Mouse (Mus musculus) intestine, embryonic 14.5 days (tissue): ENCODE results near the gene Smok3c. TPM values are rescaled to one million over a fixed set of nuclear protein-coding genes. Genes with fewer than 3 reads are reported as not detected.
"Not testable (repeated sequence)": the region's sequence is repeated elsewhere in the genome, so short reads cannot be mapped to it uniquely, and the experiment has no call there.

ENCODE experiments used
- ATAC-seq: fragments of 200-750 bp; cut with Nextera tagmentation; replicated peaks from 2 replicates; pipeline ENCODE4 v1.8.0; 2017; ENCODE audit warnings: low read depth, moderate number of reproducible peaks, moderate TSS enrichment, moderate library complexity; ENCODE audit not compliant: low FRiP score, low TSS enrichment
- DNase-seq: peaks from one replicate; pipeline ENCODE4 v3.0.0-alpha.2; 2018; ENCODE audit warnings: low spot score
- H3K27ac ChIP-seq: fragments of 300-500 bp; sonication (generic); 2 replicates; pipeline ENCODE4 v1.5.1; 2014; ENCODE audit warnings: low read depth, mild to moderate bottlenecking, control low read depth
- H3K27me3 ChIP-seq: fragments of 300-500 bp; sonication (generic); replicated peaks from 2 replicates; pipeline ENCODE4 v1.6.1; 2014; ENCODE audit warnings: low read length, control low read depth; ENCODE audit not compliant: control insufficient read depth, insufficient read depth
- H3K36me3 ChIP-seq: fragments of 300-500 bp; sonication (generic); 2 replicates; pipeline ENCODE4 v1.6.1; 2014; ENCODE audit warnings: low read length, control low read depth; ENCODE audit not compliant: control insufficient read depth, insufficient read depth
- H3K4me1 ChIP-seq: fragments of 300-500 bp; sonication (generic); replicated peaks from 2 replicates; pipeline ENCODE4 v1.6.1; 2014; ENCODE audit warnings: low read length, control low read depth, mixed read lengths; ENCODE audit not compliant: control insufficient read depth, insufficient read depth
- H3K4me2 ChIP-seq: fragments of 300-500 bp; sonication (generic); 2 replicates; pipeline ENCODE4 v1.6.1; 2014; ENCODE audit warnings: low read length
- H3K4me3 ChIP-seq: fragments of 300-500 bp; sonication (generic); 2 replicates; pipeline ENCODE4 v1.5.1; 2014; ENCODE audit warnings: low read depth, low read length, control low read depth, mixed read lengths
- H3K9ac ChIP-seq: fragments of 300-500 bp; sonication (generic); 2 replicates; pipeline ENCODE4 v1.6.1; 2014; ENCODE audit warnings: mild to moderate bottlenecking, low read length
- H3K9me3 ChIP-seq: fragments of 300-500 bp; sonication (generic); 2 replicates; pipeline ENCODE4 v1.6.1; 2016; ENCODE audit warnings: low read length, control low read depth; ENCODE audit not compliant: control insufficient read depth
- WGBS: fragments of 180-500 bp; shearing (Covaris S2); extraction: QIAGEN DNeasy Blood & Tissue Kit; methylation state at CpG from one replicate; pipeline ENCODE4 v1.1.7; 2014; 5-methylcytosine and 5-hydroxymethylcytosine counted together
- polyA plus RNA-seq: library from polyadenylated mRNA; unstranded; fragments of >200 nt; fragmentation: Nextera tagmentation; extraction: Ambion mirVana; gene quantifications from 2 replicates; pipeline ENCODE4 v1.2.1, GENCODE M21; 2014

The Smok3c gene
- polyA plus RNA-seq, 1 experiment from 2014 or later = not detected

GRCm38 (mm10) chr5:138088366-138088765 is 35.4 kb downstream of the Smok3c start:
- DNase-seq (no peak), ATAC-seq (no peak)
- 0 out of 2 replicates have a peak overlapping the region, but pooled peaks have one; percentile 4 for H3K27ac ChIP-seq
- H3K36me3 ChIP-seq = peaks cover 18% of the 10 kb centered on the region
- peaks cover 20% of the 10 kb centered on the region for H3K4me1 ChIP-seq
- H3K27me3 ChIP-seq = no peaks in the 10 kb centered on the region
- H3K9me3 ChIP-seq = no peaks in the 10 kb centered on the region
- 71% methylated on average over 3 of the region's 3 CpGs for whole genome bisulfite sequencing
- peak overlapping the region; percentile 13; the same call in 1 of the 2 replicates for H3K9ac ChIP-seq
- H3K4me2 ChIP-seq = peak overlapping the region; percentile 25
- H3K4me3 ChIP-seq = no peak overlapping the region

GRCm38 (mm10) chr5:138089108-138089551 is 36.1 kb downstream of the Smok3c start:
- H3K4me2 ChIP-seq = peak overlapping the region; percentile 25
- peak; percentile 51; the same call in 1 of the 2 replicates for ATAC-seq
- H3K4me3 ChIP-seq = 0 out of 2 replicates have a peak overlapping the region, but pooled peaks have one; percentile 4
- no peaks in the 10 kb centered on the region for H3K27me3 ChIP-seq
- H3K9me3 ChIP-seq = no peaks in the 10 kb centered on the region
- 0 out of 2 replicates have a peak overlapping the region, but pooled peaks have one; percentile 4 for H3K27ac ChIP-seq
- H3K9ac ChIP-seq = no peak overlapping the region
- H3K36me3 ChIP-seq = peaks cover 26% of the 10 kb centered on the region
- peak; percentile 54 for DNase-seq
- peaks cover 20% of the 10 kb centered on the region for H3K4me1 ChIP-seq
- 70% methylated on average over 6 of the region's 6 CpGs for WGBS

- H3K9ac ChIP-seq = no peak overlapping the region
- H3K27me3 ChIP-seq = no peaks in the 10 kb centered on the region
- WGBS = 79% methylated on average over 3 of the region's 3 CpGs
- peaks cover 37% of the 10 kb centered on the region for H3K36me3 ChIP-seq
- H3K4me2 ChIP-seq = no peak overlapping the region
- H3K9me3 ChIP-seq = no peaks in the 10 kb centered on the region
- H3K27ac ChIP-seq = no peak overlapping the region
- DNase-seq (no peak), ATAC-seq (no peak)
- H3K4me1 ChIP-seq = peaks cover 20% of the 10 kb centered on the region
- no peak overlapping the region for H3K4me3 ChIP-seq
Observed at GRCm38 (mm10) chr5:138090271-138090670, 37.3 kb downstream of the Smok3c start.

DNA sequence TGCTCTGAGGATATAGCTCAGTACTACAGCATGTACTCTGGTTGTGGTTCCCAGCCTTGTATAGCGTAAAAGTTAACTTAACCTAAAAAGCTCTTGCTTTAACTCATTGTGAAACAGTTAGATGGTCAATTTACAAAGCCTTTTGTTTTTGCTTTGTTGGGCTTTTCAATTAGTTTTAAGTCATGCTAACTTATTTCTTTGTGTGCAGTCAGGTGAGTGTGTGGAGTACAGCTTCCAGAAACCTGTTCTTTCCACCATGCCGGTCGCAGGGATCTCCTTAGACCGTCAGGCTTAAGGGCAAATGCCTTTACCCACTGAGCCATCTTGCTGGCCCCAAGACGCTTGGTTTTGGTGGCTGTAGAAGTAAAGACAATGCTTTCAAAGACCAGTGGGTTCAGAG is 37.7 kb downstream of the Smok3c start:
- no peak overlapping the region for H3K4me3 ChIP-seq
- DNase-seq = no peak

GRCm38 (mm10) chr5:138092771-138093170 is 39.8 kb downstream of the Smok3c start:
- no peak for ATAC-seq
- 94% methylated on average over 4 of the region's 4 CpGs for WGBS
- peaks cover 51% of the 10 kb centered on the region for H3K36me3 ChIP-seq

More for the DNA sequence above, 37.7 kb downstream of the Smok3c start:
- Histone ChIP-seq H3K4me2 (no peak overlapping the region), H3K27me3 (no peaks in the 10 kb centered on the region), H3K9ac (no peak overlapping the region), H3K36me3 (peaks cover 41% of the 10 kb centered on the region), H3K9me3 (no peaks in the 10 kb centered on the region), H3K4me1 (peaks cover 20% of the 10 kb centered on the region), H3K27ac (no peak overlapping the region)
- 95% methylated on average over 5 of the region's 5 CpGs for WGBS
- ATAC-seq = no peak

GRCm38 (mm10) chr5:138094474-138094873 is 41.5 kb downstream of the Smok3c start:
- ATAC-seq (no peak), DNase-seq (no peak)
- Histone ChIP-seq H3K36me3 (peaks cover 65% of the 10 kb centered on the region), H3K4me3 (no peak overlapping the region), H3K4me2 (no peak overlapping the region), H3K9ac (no peak overlapping the region), H3K27ac (no peak overlapping the region), H3K27me3 (no peaks in the 10 kb centered on the region), H3K9me3 (no peaks in the 10 kb centered on the region), H3K4me1 (no peaks in the 10 kb centered on the region)
- 95% methylated on average over 6 of the region's 6 CpGs for WGBS

More at GRCm38 (mm10) chr5:138092771-138093170, 39.8 kb downstream of the Smok3c start:
- H3K4me1 ChIP-seq = peaks cover 8% of the 10 kb centered on the region; the same call in 1 of the 2 replicates
- no peak overlapping the region for H3K4me2 ChIP-seq
- DNase-seq = no peak
- H3K4me3 ChIP-seq = no peak overlapping the region
- no peak overlapping the region for H3K27ac ChIP-seq
- H3K9me3 ChIP-seq = no peaks in the 10 kb centered on the region
- H3K27me3 ChIP-seq = no peaks in the 10 kb centered on the region
- no peak overlapping the region for H3K9ac ChIP-seq

GRCm38 (mm10) chr5:138104976-138105375 is 52.0 kb downstream of the Smok3c start:
- WGBS = 70% methylated on average over 2 of the region's 2 CpGs
- H3K27ac ChIP-seq = no peak overlapping the region
- ATAC-seq = 0 out of 2 replicates have a peak, but pooled peaks have one; percentile 32

DNA sequence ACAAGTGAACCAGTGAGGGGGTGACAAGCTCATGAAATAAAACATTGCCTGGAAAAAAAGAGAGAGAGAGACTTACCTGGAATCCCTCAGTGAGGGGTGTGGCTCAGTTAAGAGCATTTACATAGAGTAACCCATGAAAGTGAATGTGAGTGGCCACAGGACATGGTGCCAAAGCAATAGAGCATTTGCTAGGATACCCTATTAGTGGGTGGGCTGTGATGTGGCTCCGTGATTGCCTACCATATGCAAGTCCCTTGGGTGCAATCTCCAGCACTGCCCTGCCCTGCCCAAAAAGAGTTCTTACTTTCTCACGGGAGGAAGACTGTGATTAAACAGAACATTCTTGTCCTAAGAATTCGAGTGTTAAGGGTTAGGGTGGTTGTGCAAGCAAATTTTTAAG is 54.1 kb downstream of the Smok3c start:
- no peak overlapping the region for H3K4me3 ChIP-seq
- H3K4me1 ChIP-seq = no peaks in the 10 kb centered on the region
- WGBS = 70% methylated on average over 3 of the region's 3 CpGs
- DNase-seq (no peak), ATAC-seq (no peak; the same call in 1 of the 2 replicates)
- H3K27me3 ChIP-seq = no peaks in the 10 kb centered on the region
- H3K9me3 ChIP-seq = no peaks in the 10 kb centered on the region
- no peak overlapping the region for H3K4me2 ChIP-seq
- no peak overlapping the region for H3K27ac ChIP-seq
- H3K36me3 ChIP-seq = peaks cover 25% of the 10 kb centered on the region
- no peak overlapping the region for H3K9ac ChIP-seq

More at GRCm38 (mm10) chr5:138104976-138105375, 52.0 kb downstream of the Smok3c start:
- Histone ChIP-seq H3K4me3 (no peak overlapping the region), H3K4me2 (no peak overlapping the region), H3K36me3 (peaks cover 46% of the 10 kb centered on the region), H3K9me3 (no peaks in the 10 kb centered on the region), H3K9ac (no peak overlapping the region), H3K4me1 (no peaks in the 10 kb centered on the region), H3K27me3 (no peaks in the 10 kb centered on the region)
- DNase-seq = no peak

GRCm38 (mm10) chr5:138109847-138110396 is 56.9 kb downstream of the Smok3c start:
- 62% methylated on average over 4 of the region's 4 CpGs for WGBS
- H3K4me2 ChIP-seq, DNase-seq, H3K9ac ChIP-seq, H3K36me3 ChIP-seq, H3K4me1 ChIP-seq, H3K4me3 ChIP-seq, ATAC-seq, H3K27ac ChIP-seq, H3K9me3 ChIP-seq, H3K27me3 ChIP-seq: not testable (repeated sequence)
